Mouse (Mus musculus) lung, postnatal 0 days (tissue): ENCODE results near the gene Pdgfb.

Experiments used
- CTCF ChIP-seq: IDR thresholded peaks from 2 replicates; pipeline ENCODE4 v1.5.1; 2016; ENCODE audit warnings: antibody characterized with exemption, mild to moderate bottlenecking
- EP300 ChIP-seq: IDR thresholded peaks from 2 replicates; pipeline ENCODE4 v1.6.1; 2016; ENCODE audit warnings: antibody characterized with exemption, mild to moderate bottlenecking, control low read depth

- no peak for TF ChIP-seq CTCF
- TF ChIP-seq EP300: no peak
Observed at GRCm38 (mm10) chr15:80013256-80014030, 1.3 kb downstream of the Pdgfb start.
